Mouse (Mus musculus): Measurements from ENCODE around the gene Phlpp1. TPM values are rescaled to one million over a fixed set of nuclear protein-coding genes. Genes with fewer than 3 reads are reported as not detected.

The Phlpp1 gene
- total and polyA plus RNA-seq, 3 experiments: 5.0 to 9.4 TPM; not detected in 1

- Histone ChIP-seq H3K4me3 (ENCODE audit: control insufficient read depth in 1 of 2, insufficient read depth in 1 of 2, low read depth in 2 of 2, low read length in 2 of 2) (no peak overlapping the region), H3K9me3 (replicated peaks; ENCODE audit: insufficient read depth, low read length) (no peaks in the 10 kb centered on the region), H3K27ac (ENCODE audit: control insufficient read depth, low read depth, low read length) (no peak overlapping the region), H3K79me2 (ENCODE audit: control insufficient read depth, insufficient read depth, low read length, poor library complexity) (no peaks in the 10 kb centered on the region), H3K36me3 (ENCODE audit: control insufficient read depth in 1 of 2, insufficient read depth in 2 of 2, low read length in 2 of 2) (no peaks in the 10 kb centered on the region), H3K27me3 (ENCODE audit: control insufficient read depth in 1 of 2, insufficient read depth in 2 of 2, low read length in 2 of 2) (no peaks in the 10 kb centered on the region), H3K9ac (ENCODE audit: control insufficient read depth, low read depth, low read length, poor library complexity, severe bottlenecking) (no peak overlapping the region), H3K4me1 (ENCODE audit: control insufficient read depth in 1 of 2, insufficient read depth in 2 of 2, low read length in 2 of 2) (no peaks in the 10 kb centered on the region)
- TF ChIP-seq MXI1 (IDR thresholded peaks at IDR 0.05; ENCODE audit: low read depth, low read length) (no peak), NELFE (IDR thresholded peaks at IDR 0.05; ENCODE audit: low read depth, low read length) (no peak), UBTF (IDR thresholded peaks at IDR 0.05; ENCODE audit: borderline replicate concordance, insufficient read depth, low read depth, low read length) (no peak), NRF1 (IDR thresholded peaks at IDR 0.05; ENCODE audit: insufficient read depth, low read depth, low read length, poor library complexity, severe bottlenecking) (no peak), RCOR1 (IDR thresholded peaks at IDR 0.05; ENCODE audit: low read depth, low read length) (no peak)
- DNase-seq (ENCODE audit: low read depth, low spot score): no peak
These were observed 82.5 kb downstream of the Phlpp1 start for GRCm38 (mm10) chr1:106254047-106254446.

- H3K9me3 ChIP-seq (replicated peaks; ENCODE audit: insufficient read depth, low read length): no peaks in the 10 kb centered on the region
- no peak for DNase-seq (ENCODE audit: low read depth, low spot score)
- H3K36me3 ChIP-seq (ENCODE audit: control insufficient read depth in 1 of 2, insufficient read depth in 2 of 2, low read length in 2 of 2): no peaks in the 10 kb centered on the region
- TF ChIP-seq SIN3A (IDR thresholded peaks at IDR 0.05; ENCODE audit: low read length): no peak
- H3K27ac ChIP-seq (ENCODE audit: control insufficient read depth, low read depth, low read length): no peak overlapping the region
- no peaks in the 10 kb centered on the region for H3K79me2 ChIP-seq (ENCODE audit: control insufficient read depth, insufficient read depth, low read length, poor library complexity)
- H3K9ac ChIP-seq (ENCODE audit: control insufficient read depth, low read depth, low read length, poor library complexity, severe bottlenecking): no peak overlapping the region
- no peaks in the 10 kb centered on the region for H3K27me3 ChIP-seq (ENCODE audit: control insufficient read depth in 1 of 2, insufficient read depth in 2 of 2, low read length in 2 of 2)
- no peak overlapping the region for H3K4me3 ChIP-seq (ENCODE audit: control insufficient read depth in 1 of 2, insufficient read depth in 1 of 2, low read depth in 2 of 2, low read length in 2 of 2)
- no peaks in the 10 kb centered on the region for H3K4me1 ChIP-seq (ENCODE audit: control insufficient read depth in 1 of 2, insufficient read depth in 2 of 2, low read length in 2 of 2)
These were observed 85.6 kb downstream of the Phlpp1 start for GRCm38 (mm10) chr1:106257176-106257575.

GRCm38 (mm10) chr1:106268028-106268799 lies 96.7 kb downstream of the Phlpp1 start:
- Histone ChIP-seq H3K27me3 (ENCODE audit: control insufficient read depth in 1 of 2, insufficient read depth in 2 of 2, low read length in 2 of 2) (no peaks in the 10 kb centered on the region), H3K9me3 (replicated peaks; ENCODE audit: insufficient read depth, low read length) (no peaks in the 10 kb centered on the region), H3K79me2 (ENCODE audit: control insufficient read depth, insufficient read depth, low read length, poor library complexity) (no peaks in the 10 kb centered on the region), H3K4me3 (ENCODE audit: control insufficient read depth in 1 of 2, insufficient read depth in 1 of 2, low read depth in 2 of 2, low read length in 2 of 2) (no peak overlapping the region), H3K9ac (ENCODE audit: control insufficient read depth, low read depth, low read length, poor library complexity, severe bottlenecking) (no peak overlapping the region), H3K36me3 (ENCODE audit: control insufficient read depth in 1 of 2, insufficient read depth in 2 of 2, low read length in 2 of 2) (no peaks in the 10 kb centered on the region), H3K27ac (ENCODE audit: control insufficient read depth, low read depth, low read length) (no peak overlapping the region), H3K4me1 (ENCODE audit: control insufficient read depth in 1 of 2, insufficient read depth in 2 of 2, low read length in 2 of 2) (no peaks in the 10 kb centered on the region)
- TF ChIP-seq E2F4 (IDR thresholded peaks at IDR 0.05; ENCODE audit: borderline replicate concordance, low read depth, low read length) (no peak), ZKSCAN1 (IDR thresholded peaks at IDR 0.05; ENCODE audit: low read depth, low read length) (no peak), ETS1 (IDR thresholded peaks at IDR 0.05; ENCODE audit: low read depth, low read length) (no peak), ZNF384 (IDR thresholded peaks at IDR 0.05; ENCODE audit: low read depth, low read length) (no peak), NELFE (IDR thresholded peaks at IDR 0.05; ENCODE audit: low read depth, low read length) (no peak), MXI1 (IDR thresholded peaks at IDR 0.05; ENCODE audit: low read depth, low read length) (no peak), USF1 (IDR thresholded peaks at IDR 0.05; ENCODE audit: low read depth, low read length) (no peak), RAD21 (IDR thresholded peaks at IDR 0.05; ENCODE audit: low read depth, low read length) (no peak), CTCF (IDR thresholded peaks at IDR 0.05 in 2 of 3, conservative IDR thresholded peaks at IDR 0.05 in 1 of 3; ENCODE audit: control insufficient read depth in 1 of 3, insufficient read depth in 1 of 3, low read depth in 2 of 3, low read length in 3 of 3, poor library complexity in 1 of 3, severe bottlenecking in 1 of 3) (no peak), MYB (IDR thresholded peaks at IDR 0.05; ENCODE audit: low read depth, low read length) (no peak), CHD1 (IDR thresholded peaks at IDR 0.05; ENCODE audit: low read depth, low read length) (no peak), GABPA (IDR thresholded peaks at IDR 0.05; ENCODE audit: low read depth, low read length) (no peak), UBTF (IDR thresholded peaks at IDR 0.05; ENCODE audit: borderline replicate concordance, insufficient read depth, low read depth, low read length) (no peak), SIN3A (IDR thresholded peaks at IDR 0.05; ENCODE audit: low read length) (no peak), POLR2AphosphoS2 (IDR thresholded peaks at IDR 0.05; ENCODE audit: low read length) (no peak)
- no peak for DNase-seq (ENCODE audit: low read depth, low spot score)

Data from MEL (cell line).